In genomic region chr7:28149841-28150240, GRCm38 (mm10) we compare ENCODE assay signal across 41 mouse cellular contexts. TPM values are rescaled to one million over a fixed set of nuclear protein-coding genes. Genes with fewer than 3 reads are reported as not detected.
"Had no signal": no experiment of that assay in that cellular context is flagged by ENCODE, and none has a peak within 500 bp of the region (broad histone marks: within the 10 kb centered on the region; RNA-seq: fewer than 3 reads in every experiment).

No protein-coding gene starts in this region.

- H3K36me3 ChIP-seq: limb, embryonic 10.5 days; limb, embryonic 12.5 days; limb, embryonic 13.5 days; limb, embryonic 15.5 days; liver, embryonic 12.5 days; liver, embryonic 13.5 days; liver, embryonic 15.5 days; lung, embryonic 15.5 days; midbrain, embryonic 10.5 days; midbrain, embryonic 12.5 days; midbrain, embryonic 13.5 days; midbrain, embryonic 15.5 days had no signal

- H3K27ac ChIP-seq: limb, embryonic 10.5 days; limb, embryonic 12.5 days; limb, embryonic 13.5 days; limb, embryonic 15.5 days; liver, embryonic 12.5 days; liver, embryonic 13.5 days; liver, embryonic 14.5 days; liver, embryonic 15.5 days; lung, embryonic 15.5 days; macrophage; midbrain, embryonic 12.5 days; midbrain, embryonic 13.5 days; midbrain, embryonic 15.5 days had no signal

- H3K9me3 ChIP-seq: limb, embryonic 10.5 days; limb, embryonic 12.5 days; limb, embryonic 15.5 days; liver, embryonic 12.5 days; liver, embryonic 13.5 days; liver, embryonic 15.5 days; lung, embryonic 15.5 days; midbrain, embryonic 10.5 days; midbrain, embryonic 12.5 days; midbrain, embryonic 13.5 days; midbrain, embryonic 15.5 days had no signal

- H3K4me1 ChIP-seq: limb, embryonic 12.5 days; limb, embryonic 13.5 days; limb, embryonic 15.5 days; liver, embryonic 12.5 days; liver, embryonic 13.5 days; liver, embryonic 15.5 days; lung, embryonic 15.5 days; midbrain, embryonic 12.5 days; midbrain, embryonic 15.5 days had no signal

- ATAC-seq: liver, embryonic 12.5 days; liver, postnatal 0 days; lung, postnatal 0 days; midbrain, embryonic 13.5 days; midbrain, embryonic 15.5 days; midbrain, embryonic 16.5 days had no signal

- DNase-seq: left cerebral cortex, postnatal 4 days; liver; liver, embryonic 13.5 days; liver, postnatal 0 days; lung, adult 18-20 months; lung, adult 2 months; lung, embryonic 14.5 days; lung, postnatal 10 days; lung, postnatal 14 days; lung, postnatal 36 days; lung, postnatal 4 days; midbrain, embryonic 14.5 days had no signal

- H3K27me3 ChIP-seq: limb, embryonic 13.5 days; limb, embryonic 15.5 days; liver, embryonic 13.5 days; liver, embryonic 15.5 days had no signal

- H3K4me3 ChIP-seq: limb, embryonic 10.5 days; limb, embryonic 12.5 days; limb, embryonic 13.5 days; limb, embryonic 15.5 days; liver, embryonic 12.5 days; liver, embryonic 13.5 days; liver, embryonic 15.5 days; lung, embryonic 15.5 days; megakaryocyte, embryonic 14.5 days; midbrain, embryonic 10.5 days; midbrain, embryonic 12.5 days; midbrain, embryonic 13.5 days; midbrain, embryonic 15.5 days; myocyte had no signal

- H3K9ac ChIP-seq: limb, embryonic 13.5 days; limb, embryonic 15.5 days; liver, embryonic 12.5 days; liver, embryonic 13.5 days; liver, embryonic 14.5 days; liver, embryonic 15.5 days; liver, postnatal 0 days; lung, embryonic 14.5 days; lung, embryonic 15.5 days; midbrain, embryonic 12.5 days; midbrain, embryonic 13.5 days; midbrain, embryonic 15.5 days had no signal

- H3K4me2 ChIP-seq: limb, embryonic 12.5 days; limb, embryonic 13.5 days; limb, embryonic 15.5 days; liver, embryonic 11.5 days; liver, embryonic 12.5 days; liver, embryonic 13.5 days; liver, embryonic 15.5 days; lung, embryonic 14.5 days; lung, embryonic 15.5 days; midbrain, embryonic 11.5 days; midbrain, embryonic 12.5 days; midbrain, embryonic 13.5 days; midbrain, embryonic 15.5 days had no signal

RNA-seq across cellular contexts. Expression of gene 9530053A07Rik, which starts 20.6 kb away (rescaled TPM):
- total RNA-seq: left cerebral cortex, postnatal 10 days; left cerebral cortex, postnatal 14 days; left cerebral cortex, postnatal 4 days; liver, adult 2 months; megakaryocyte progenitor cell, adult 5-6 weeks; megakaryocyte, adult 5-6 weeks; megakaryocyte-erythroid progenitor cell, adult 5-6 weeks; monocyte, adult 5-6 weeks had no signal
- polyA plus RNA-seq: limb, embryonic 14.5 days; limb, embryonic 15.5 days; liver, adult 2 months; liver, embryonic 11.5 days; liver, embryonic 13.5 days; liver, embryonic 14.5 days; liver, embryonic 15.5 days; liver, embryonic 16.5 days; liver, postnatal 0 days; lung, embryonic 14.5 days; lung, embryonic 16.5 days; macrophage had no signal
